Mouse (Mus musculus): Measurements from ENCODE around the gene Nipa2. TPM values are rescaled to one million over a fixed set of nuclear protein-coding genes. Genes with fewer than 3 reads are reported as not detected.

Gene Nipa2
- polyA plus RNA-seq, 1 experiment from 2014 or later = 38.3 TPM

GRCm38 (mm10) chr7:55982010-55982700, 19.9 kb upstream of the Nipa2 start:
- Histone ChIP-seq H3K27ac (replicated peaks) (no peak overlapping the region), H3K36me3 (peaks cover 6% of the 10 kb centered on the region; the same call in 1 of the 2 replicates), H3K4me1 (no peaks in the 10 kb centered on the region), H3K4me2 (replicated peaks) (no peak overlapping the region), H3K9ac (no peak overlapping the region), H3K27me3 (no peaks in the 10 kb centered on the region), H3K4me3 (replicated peaks) (no peak overlapping the region), H3K9me3 (replicated peaks) (no peaks in the 10 kb centered on the region)
- WGBS = 84% methylated on average over 10 of the region's 10 CpGs
- ATAC-seq (ENCODE audit: insufficient number of reproducible peaks, low FRiP score, low TSS enrichment, low read depth) = no peak

GRCm38 (mm10) chr7:55981511-55981910, 19.2 kb upstream of the Nipa2 start:
- 94% methylated on average over 2 of the region's 2 CpGs for WGBS
- no peaks in the 10 kb centered on the region for H3K27me3 ChIP-seq
- no peak overlapping the region for H3K9ac ChIP-seq
- no peak overlapping the region for H3K27ac ChIP-seq (replicated peaks)
- no peaks in the 10 kb centered on the region for H3K4me1 ChIP-seq
- no peak overlapping the region for H3K4me2 ChIP-seq (replicated peaks)
- H3K36me3 ChIP-seq = peaks cover 6% of the 10 kb centered on the region; the same call in 1 of the 2 replicates
- no peaks in the 10 kb centered on the region for H3K9me3 ChIP-seq (replicated peaks)
- H3K4me3 ChIP-seq (replicated peaks) = no peak overlapping the region
- ATAC-seq (ENCODE audit: insufficient number of reproducible peaks, low FRiP score, low TSS enrichment, low read depth) = no peak

DNA sequence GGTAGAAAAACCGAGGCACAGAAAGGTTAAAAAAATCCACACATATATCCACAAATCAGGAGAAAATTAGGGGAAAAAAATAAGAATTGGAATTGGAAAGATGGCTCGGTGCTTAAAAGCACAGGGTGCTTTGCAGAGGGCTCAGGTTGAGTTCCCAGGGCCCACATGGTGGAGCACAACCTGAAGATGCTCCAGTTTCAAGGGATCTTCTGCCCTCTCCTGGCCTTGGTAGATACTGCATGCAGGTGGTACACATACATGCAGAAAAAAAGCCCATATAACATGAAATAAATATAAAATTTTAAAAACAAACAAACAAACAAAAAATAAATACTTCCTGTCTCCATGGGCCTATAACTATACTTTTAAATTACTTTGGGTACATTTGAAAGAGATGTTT, 12.2 kb upstream of the Nipa2 start:
- ATAC-seq (ENCODE audit: insufficient number of reproducible peaks, low FRiP score, low TSS enrichment, low read depth) = no peak
- Histone ChIP-seq H3K9ac (no peak overlapping the region), H3K27ac (replicated peaks) (no peak overlapping the region), H3K4me3 (replicated peaks) (no peak overlapping the region), H3K4me2 (replicated peaks) (no peak overlapping the region), H3K4me1 (no peaks in the 10 kb centered on the region), H3K36me3 (peaks cover 5% of the 10 kb centered on the region; the same call in 1 of the 2 replicates), H3K9me3 (replicated peaks) (no peaks in the 10 kb centered on the region), H3K27me3 (no peaks in the 10 kb centered on the region)
- WGBS = 90% methylated on average over 2 of the region's 2 CpGs

DNA sequence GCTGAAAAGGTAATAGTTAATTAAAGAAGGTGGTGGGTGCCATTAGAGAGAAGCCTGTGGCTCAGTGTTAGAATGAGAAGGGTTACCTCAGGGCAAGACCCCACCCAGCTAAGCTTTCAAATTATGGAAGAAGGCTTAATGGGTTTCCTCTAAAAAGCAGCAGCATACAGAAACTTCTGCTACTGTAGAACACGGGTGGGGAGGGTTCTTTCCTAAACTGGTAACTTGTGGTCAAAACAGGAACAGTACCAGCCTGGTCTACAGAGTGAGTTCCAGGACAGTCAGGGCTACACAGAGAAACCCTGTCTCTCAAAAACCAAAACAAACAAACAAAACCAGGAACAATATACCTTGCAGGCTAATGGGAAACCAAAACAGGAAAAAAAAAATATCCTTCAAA, 7.1 kb upstream of the Nipa2 start:
- Histone ChIP-seq H3K4me3 (replicated peaks) (no peak overlapping the region), H3K9me3 (replicated peaks) (no peaks in the 10 kb centered on the region), H3K4me1 (peaks cover 5% of the 10 kb centered on the region; the same call in 1 of the 2 replicates), H3K9ac (no peak overlapping the region), H3K27me3 (no peaks in the 10 kb centered on the region), H3K36me3 (no peaks in the 10 kb centered on the region), H3K4me2 (replicated peaks) (no peak overlapping the region), H3K27ac (replicated peaks) (no peak overlapping the region)
- WGBS = 72% methylated on average over 1 of the region's 1 CpGs
- no peak for ATAC-seq (ENCODE audit: insufficient number of reproducible peaks, low FRiP score, low TSS enrichment, low read depth)

- H3K4me1 ChIP-seq = peaks cover 5% of the 10 kb centered on the region; the same call in 1 of the 2 replicates
- 0 out of 2 replicates have a peak overlapping the region, but pooled peaks have one; percentile 12 for H3K9ac ChIP-seq
- peak overlapping the region; percentile 28; the same call in 1 of the 2 replicates for H3K27ac ChIP-seq (replicated peaks)
- peak overlapping the region; percentile 36 for H3K4me3 ChIP-seq (replicated peaks)
- no peaks in the 10 kb centered on the region for H3K36me3 ChIP-seq
- H3K27me3 ChIP-seq = no peaks in the 10 kb centered on the region
- WGBS = 25% methylated on average over 16 of the region's 16 CpGs
- H3K9me3 ChIP-seq (replicated peaks) = no peaks in the 10 kb centered on the region
- ATAC-seq (ENCODE audit: insufficient number of reproducible peaks, low FRiP score, low TSS enrichment, low read depth) = no peak
- peak overlapping the region; percentile 44 for H3K4me2 ChIP-seq (replicated peaks)
Observed at GRCm38 (mm10) chr7:55968258-55968901, 6.1 kb upstream of the Nipa2 start.

DNA sequence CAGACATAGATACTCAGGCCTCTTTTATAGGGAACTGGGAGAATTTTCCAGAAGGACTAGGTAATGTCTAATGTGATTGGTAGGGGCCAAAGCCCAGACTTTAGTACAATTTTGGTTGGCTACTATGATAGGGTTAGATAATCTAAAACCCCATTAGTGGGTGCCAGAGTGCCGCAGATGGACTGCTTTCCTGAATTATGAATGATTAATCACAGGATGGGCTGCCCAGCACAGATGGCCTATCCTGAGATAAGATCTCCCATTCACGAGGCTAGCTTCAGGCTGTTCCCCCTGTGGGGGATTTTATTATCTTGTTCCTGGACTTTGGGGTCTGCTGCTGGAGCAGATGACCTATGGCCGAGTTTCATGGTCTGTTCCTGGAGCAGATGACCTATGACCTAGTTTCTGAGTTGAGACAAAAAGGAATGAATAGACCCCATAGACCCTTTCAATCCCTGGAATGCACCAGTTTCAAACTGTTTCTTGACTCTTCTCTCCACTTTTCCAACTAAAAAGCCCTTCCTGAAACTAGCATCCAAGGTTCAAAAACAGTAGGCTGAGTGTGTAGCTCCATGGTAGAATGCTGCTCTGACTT, 4.7 kb upstream of the Nipa2 start:
- ATAC-seq (ENCODE audit: insufficient number of reproducible peaks, low FRiP score, low TSS enrichment, low read depth) = no peak
- Histone ChIP-seq H3K4me3 (replicated peaks) (no peak overlapping the region), H3K27me3 (no peaks in the 10 kb centered on the region), H3K9me3 (replicated peaks) (no peaks in the 10 kb centered on the region), H3K27ac (replicated peaks) (no peak overlapping the region), H3K9ac (no peak overlapping the region), H3K4me1 (peaks cover 13% of the 10 kb centered on the region), H3K4me2 (replicated peaks) (no peak overlapping the region), H3K36me3 (no peaks in the 10 kb centered on the region)
- 40% methylated on average over 3 of the region's 3 CpGs for WGBS

- Histone ChIP-seq H3K27ac (replicated peaks) (no peak overlapping the region), H3K4me2 (replicated peaks) (no peak overlapping the region), H3K9me3 (replicated peaks) (no peaks in the 10 kb centered on the region), H3K9ac (no peak overlapping the region), H3K4me1 (peaks cover 14% of the 10 kb centered on the region), H3K27me3 (no peaks in the 10 kb centered on the region), H3K36me3 (no peaks in the 10 kb centered on the region), H3K4me3 (replicated peaks) (no peak overlapping the region)
- ATAC-seq (ENCODE audit: insufficient number of reproducible peaks, low FRiP score, low TSS enrichment, low read depth) = no peak
- WGBS = 89% methylated on average over 1 of the region's 1 CpGs
Observed at GRCm38 (mm10) chr7:55960506-55960905, 1.8 kb downstream of the Nipa2 start.

- H3K9ac ChIP-seq = no peak overlapping the region
- no peaks in the 10 kb centered on the region for H3K9me3 ChIP-seq (replicated peaks)
- no peaks in the 10 kb centered on the region for H3K36me3 ChIP-seq
- H3K4me1 ChIP-seq = peaks cover 14% of the 10 kb centered on the region
- H3K4me2 ChIP-seq (replicated peaks) = no peak overlapping the region
- H3K4me3 ChIP-seq (replicated peaks) = no peak overlapping the region
- no peak for ATAC-seq (ENCODE audit: insufficient number of reproducible peaks, low FRiP score, low TSS enrichment, low read depth)
- H3K27ac ChIP-seq (replicated peaks) = no peak overlapping the region
- WGBS = 97% methylated on average over 3 of the region's 3 CpGs
- H3K27me3 ChIP-seq = no peaks in the 10 kb centered on the region
Observed at GRCm38 (mm10) chr7:55959801-55960200, 2.5 kb downstream of the Nipa2 start.

- H3K4me1 ChIP-seq = peaks cover 10% of the 10 kb centered on the region
- no peak overlapping the region for H3K4me3 ChIP-seq (replicated peaks)
- ATAC-seq (ENCODE audit: insufficient number of reproducible peaks, low FRiP score, low TSS enrichment, low read depth) = no peak
- H3K9ac ChIP-seq = no peak overlapping the region
- no peak overlapping the region for H3K4me2 ChIP-seq (replicated peaks)
- peaks cover 10% of the 10 kb centered on the region for H3K36me3 ChIP-seq
- H3K9me3 ChIP-seq (replicated peaks) = no peaks in the 10 kb centered on the region; the same call in 1 of the 2 replicates
- no peaks in the 10 kb centered on the region for H3K27me3 ChIP-seq
- 97% methylated on average over 4 of the region's 4 CpGs for WGBS
- H3K27ac ChIP-seq (replicated peaks) = no peak overlapping the region
Observed at GRCm38 (mm10) chr7:55957916-55958315, 4.4 kb downstream of the Nipa2 start.

- Histone ChIP-seq H3K4me1 (peaks cover 7% of the 10 kb centered on the region), H3K9me3 (replicated peaks) (no peaks in the 10 kb centered on the region; the same call in 1 of the 2 replicates), H3K9ac (no peak overlapping the region), H3K27me3 (no peaks in the 10 kb centered on the region), H3K27ac (replicated peaks) (no peak overlapping the region), H3K4me3 (replicated peaks) (no peak overlapping the region), H3K4me2 (replicated peaks) (no peak overlapping the region), H3K36me3 (peaks cover 10% of the 10 kb centered on the region)
- ATAC-seq (ENCODE audit: insufficient number of reproducible peaks, low FRiP score, low TSS enrichment, low read depth) = no peak
- 85% methylated on average over 3 of the region's 3 CpGs for WGBS
Observed at GRCm38 (mm10) chr7:55957178-55957577, 5.1 kb downstream of the Nipa2 start.

DNA sequence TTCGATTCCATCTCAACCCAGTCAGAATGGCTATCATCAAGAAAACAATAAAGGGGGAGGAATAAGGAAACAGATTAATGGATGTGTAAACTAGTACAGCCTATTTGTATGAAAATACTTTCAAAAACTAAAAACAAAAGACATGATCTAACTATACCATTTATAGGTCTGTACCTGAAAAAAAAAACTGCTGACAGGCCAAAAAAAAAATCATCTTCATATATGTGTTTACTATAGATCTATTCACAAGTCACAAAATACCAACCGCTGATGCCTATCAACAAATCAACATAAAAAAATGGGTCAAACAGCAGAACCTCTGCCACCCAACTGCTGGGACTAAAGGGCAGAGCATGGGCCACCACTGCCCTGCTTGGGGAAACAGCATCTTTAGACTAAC, 6.2 kb downstream of the Nipa2 start:
- WGBS = 99% methylated on average over 2 of the region's 2 CpGs
- Histone ChIP-seq H3K9ac (no peak overlapping the region), H3K4me3 (replicated peaks) (no peak overlapping the region), H3K27me3 (no peaks in the 10 kb centered on the region), H3K4me1 (peaks cover 6% of the 10 kb centered on the region), H3K36me3 (peaks cover 10% of the 10 kb centered on the region), H3K4me2 (replicated peaks) (no peak overlapping the region), H3K27ac (replicated peaks) (no peak overlapping the region), H3K9me3 (replicated peaks) (no peaks in the 10 kb centered on the region; the same call in 1 of the 2 replicates)
- no peak for ATAC-seq (ENCODE audit: insufficient number of reproducible peaks, low FRiP score, low TSS enrichment, low read depth)
